Mouse (Mus musculus): ENCODE data around the gene Nms. TPM values are rescaled to one million over a fixed set of nuclear protein-coding genes. Genes with fewer than 3 reads are reported as not detected.
A peak's percentile ranks its signal among the peaks of the same experiment; 100 is the strongest.

Nms gene
- polyA plus RNA-seq, 1 experiment, result not detected

GRCm38 (mm10) chr1:38987865-38988211, 48.9 kb downstream of the Nms start:
- H3K4me1 ChIP-seq (ENCODE audit: control insufficient read depth, insufficient read depth, low read length), result 0 out of 2 replicates have a peak, but pooled peaks cover 2% of the 10 kb centered on the region
- H3K4me3 ChIP-seq (ENCODE audit: insufficient read depth, low read length), result peak overlapping the region; percentile 87
- TF ChIP-seq POLR2A (IDR thresholded peaks at IDR 0.05; ENCODE audit: low read depth, low read length), result peak; percentile 65; the same call in 1 of the 2 replicates
- TF ChIP-seq CTCF (IDR thresholded peaks at IDR 0.05; ENCODE audit: borderline replicate concordance, insufficient read depth, low read length), result no peak
- H3K27ac ChIP-seq (ENCODE audit: insufficient read depth, low read length), result peak overlapping the region; percentile 67

GRCm38 (mm10) chr1:38988357-38988756, 49.4 kb downstream of the Nms start:
- Histone ChIP-seq H3K4me3 (ENCODE audit: insufficient read depth, low read length) (peak overlapping the region; percentile 87), H3K27ac (ENCODE audit: insufficient read depth, low read length) (peak overlapping the region; percentile 67; the same call in 1 of the 2 replicates), H3K4me1 (ENCODE audit: control insufficient read depth, insufficient read depth, low read length) (0 out of 2 replicates have a peak, but pooled peaks cover 2% of the 10 kb centered on the region)
- TF ChIP-seq POLR2A (IDR thresholded peaks at IDR 0.05; ENCODE audit: low read depth, low read length) (no peak), CTCF (IDR thresholded peaks at IDR 0.05; ENCODE audit: borderline replicate concordance, insufficient read depth, low read length) (no peak)

DNA sequence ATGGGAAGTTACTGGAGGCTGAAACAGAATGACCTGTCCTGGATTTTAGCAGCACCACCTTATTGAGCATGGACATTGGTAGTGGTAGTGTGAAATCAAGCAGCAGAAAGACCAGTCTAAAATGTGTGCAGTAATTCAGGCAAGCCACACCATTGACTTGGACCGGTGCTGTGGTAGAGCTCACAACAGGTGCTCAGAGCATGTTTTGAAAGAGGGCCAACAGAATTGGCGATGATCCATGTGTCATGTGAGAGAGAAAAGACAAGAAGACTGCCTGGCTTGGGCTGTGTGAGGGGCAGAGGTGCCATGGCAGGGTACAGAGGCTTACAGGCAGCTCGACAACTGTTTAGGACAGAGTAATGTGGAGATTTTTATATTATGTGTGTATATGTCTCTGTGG, 53.4 kb downstream of the Nms start:
- TF ChIP-seq POLR2A (IDR thresholded peaks at IDR 0.05; ENCODE audit: low read depth, low read length) (no peak), CTCF (IDR thresholded peaks at IDR 0.05; ENCODE audit: borderline replicate concordance, insufficient read depth, low read length) (no peak)
- peaks cover 4% of the 10 kb centered on the region; the same call in 1 of the 2 replicates for H3K4me1 ChIP-seq (ENCODE audit: control insufficient read depth, insufficient read depth, low read length)
- H3K4me3 ChIP-seq (ENCODE audit: insufficient read depth, low read length), result no peak overlapping the region
- H3K27ac ChIP-seq (ENCODE audit: insufficient read depth, low read length), result no peak overlapping the region

Other genes starting within 250 kb of the Nms start
- gene Lonrf2, start 102.4 kb upstream of the Nms start, polyA plus RNA-seq (2011; ENCODE audit: insufficient read length, low read depth, missing spikeins), result 0.52 and 1.9 TPM in 2 replicates
- 2.7 and 3.2 TPM in 2 replicates for gene Chst10, start 41.0 kb upstream of the Nms start, polyA plus RNA-seq (2011; ENCODE audit: insufficient read length, low read depth, missing spikeins)
- 194 and 249 TPM in 2 replicates for gene Pdcl3, start 46.5 kb downstream of the Nms start, polyA plus RNA-seq (2011; ENCODE audit: insufficient read length, low read depth, missing spikeins)